Mouse (Mus musculus): ENCODE measurements around the gene Hoxb3. TPM values are rescaled to one million over a fixed set of nuclear protein-coding genes. Genes with fewer than 3 reads are reported as not detected.

The Hoxb3 gene
- total and polyA plus RNA-seq, 2 experiments from 2014 or later: 0.08 to 0.15 TPM

DNA sequence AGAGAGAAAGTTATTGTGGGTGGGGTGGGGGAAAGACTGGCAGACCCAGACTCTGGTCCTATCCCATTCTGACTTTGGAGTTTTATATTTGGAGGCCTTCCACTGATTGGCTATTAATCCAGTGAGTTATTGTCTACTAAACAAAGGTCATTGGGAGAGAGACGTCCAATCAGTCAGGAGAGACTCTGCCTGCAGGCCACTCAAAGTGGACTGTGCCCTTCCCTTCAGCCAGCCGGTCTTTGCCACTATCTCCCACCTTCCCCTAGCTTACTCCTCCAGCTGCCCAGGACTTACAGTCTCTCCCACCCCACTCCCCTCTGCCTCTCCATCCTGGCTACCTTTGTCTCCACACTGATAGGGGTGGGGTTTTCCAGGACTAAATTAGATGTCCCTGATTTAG lies 13.5 kb downstream of the Hoxb3 start:
- Histone ChIP-seq H3K4me2 (ENCODE audit: low read depth, low read length) (no peak overlapping the region), H3K4me3 (ENCODE audit: low read depth, low read length) (no peak overlapping the region), H3K9me3 (replicated peaks; ENCODE audit: control insufficient read depth, low read length) (no peaks in the 10 kb centered on the region), H3K9ac (replicated peaks; ENCODE audit: low read depth, low read length) (no peak overlapping the region), H3K36me3 (replicated peaks; ENCODE audit: control insufficient read depth, insufficient read depth, low read length) (no peaks in the 10 kb centered on the region), H3K27ac (ENCODE audit: low read depth) (no peak overlapping the region), H3K4me1 (ENCODE audit: control insufficient read depth, insufficient read depth) (no peaks in the 10 kb centered on the region), H3K27me3 (ENCODE audit: control insufficient read depth, insufficient read depth, low read length) (peaks cover 96% of the 10 kb centered on the region)
- DNase-seq (ENCODE audit: low spot score): no peak
- TF ChIP-seq EP300 (IDR thresholded peaks at IDR 0.05; ENCODE audit: low read depth): no peak
- WGBS: 20% methylated on average over 2 of the region's 2 CpGs
- ATAC-seq (ENCODE audit: insufficient read depth, low read depth): no peak

DNA sequence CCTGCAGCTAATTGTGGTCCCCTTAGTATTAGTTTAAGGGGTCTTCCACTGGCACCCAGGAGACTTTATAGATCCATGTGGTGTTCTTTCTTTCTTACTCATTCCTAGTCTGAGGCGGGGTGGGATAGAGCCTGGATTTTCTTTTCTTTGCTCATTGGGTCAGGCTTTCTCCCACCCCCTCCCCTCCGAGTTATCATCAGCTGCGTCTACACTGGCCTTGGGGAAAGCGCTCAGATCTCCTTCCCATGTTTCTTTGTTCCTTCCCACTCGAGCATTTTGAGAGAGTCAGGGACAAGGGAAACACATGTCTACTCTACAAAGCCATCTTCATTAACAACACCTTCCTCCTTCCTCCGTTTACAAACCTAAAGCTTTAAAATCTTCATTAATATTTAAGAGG lies 13.9 kb downstream of the Hoxb3 start:
- ATAC-seq (ENCODE audit: insufficient read depth, low read depth) (no peak), DNase-seq (ENCODE audit: low spot score) (no peak)
- Histone ChIP-seq H3K27ac (ENCODE audit: low read depth) (no peak overlapping the region), H3K9me3 (replicated peaks; ENCODE audit: control insufficient read depth, low read length) (no peaks in the 10 kb centered on the region), H3K9ac (replicated peaks; ENCODE audit: low read depth, low read length) (no peak overlapping the region), H3K27me3 (ENCODE audit: control insufficient read depth, insufficient read depth, low read length) (peaks cover 96% of the 10 kb centered on the region), H3K4me2 (ENCODE audit: low read depth, low read length) (no peak overlapping the region), H3K4me3 (ENCODE audit: low read depth, low read length) (no peak overlapping the region), H3K4me1 (ENCODE audit: control insufficient read depth, insufficient read depth) (no peaks in the 10 kb centered on the region), H3K36me3 (replicated peaks; ENCODE audit: control insufficient read depth, insufficient read depth, low read length) (no peaks in the 10 kb centered on the region)
- no peak for TF ChIP-seq CTCF (IDR thresholded peaks at IDR 0.05; ENCODE audit: low read depth)
- no peak for TF ChIP-seq EP300 (IDR thresholded peaks at IDR 0.05; ENCODE audit: low read depth)
- WGBS: 25% methylated on average over 6 of the region's 6 CpGs

DNA sequence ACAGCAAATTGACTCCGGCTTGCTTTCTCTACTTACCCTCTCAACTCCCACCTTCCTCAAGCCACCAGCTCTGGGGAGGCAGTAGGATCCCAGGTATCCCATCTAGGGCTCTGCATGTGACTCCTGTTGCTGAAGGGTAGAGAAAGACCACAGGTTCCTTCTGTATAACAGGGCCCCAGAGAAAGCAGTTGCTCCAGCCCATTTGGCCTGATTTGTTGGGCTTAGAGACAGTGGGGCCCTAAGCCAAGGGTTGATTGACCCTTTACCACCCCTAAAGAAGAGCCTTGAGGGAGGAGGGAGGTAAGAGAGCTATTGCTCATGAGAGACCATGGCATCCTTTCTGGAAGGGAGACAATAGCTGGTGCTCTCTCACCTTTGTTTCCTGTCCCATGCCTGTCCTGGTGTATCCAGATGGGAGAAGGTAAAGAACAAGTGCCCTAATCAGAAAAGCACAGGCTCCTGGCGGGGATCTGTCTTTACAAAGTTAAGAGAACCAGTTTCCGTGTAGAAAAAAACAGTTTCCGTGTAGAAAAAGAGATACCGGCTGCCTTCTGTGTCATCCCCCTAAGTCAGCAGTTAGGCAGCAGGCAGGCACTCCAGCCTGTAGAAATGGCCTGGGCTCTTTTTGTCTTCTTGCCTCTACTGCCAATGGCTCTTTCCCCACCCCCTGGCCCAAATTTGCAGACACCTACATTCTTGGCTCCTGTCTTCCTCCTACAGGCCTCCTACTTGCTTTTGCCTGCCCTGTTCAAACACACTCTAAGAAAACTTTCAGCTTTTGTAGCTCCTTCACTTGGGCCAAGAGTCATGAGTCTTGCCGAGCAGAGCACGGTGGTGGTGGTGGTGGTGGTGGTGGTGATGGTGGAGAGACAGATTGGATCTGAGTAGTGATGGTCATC lies 16.1 kb downstream of the Hoxb3 start:
- no peak for TF ChIP-seq EP300 (IDR thresholded peaks at IDR 0.05; ENCODE audit: low read depth)
- TF ChIP-seq CTCF (IDR thresholded peaks at IDR 0.05; ENCODE audit: low read depth): no peak
- ATAC-seq (ENCODE audit: insufficient read depth, low read depth): no peak
- H3K4me1 ChIP-seq (ENCODE audit: control insufficient read depth, insufficient read depth): no peaks in the 10 kb centered on the region
- H3K9ac ChIP-seq (replicated peaks; ENCODE audit: low read depth, low read length): no peak overlapping the region
- no peaks in the 10 kb centered on the region for H3K36me3 ChIP-seq (replicated peaks; ENCODE audit: control insufficient read depth, insufficient read depth, low read length)
- WGBS: 40% methylated on average over 7 of the region's 7 CpGs
- no peak overlapping the region for H3K4me3 ChIP-seq (ENCODE audit: low read depth, low read length)
- H3K27me3 ChIP-seq (ENCODE audit: control insufficient read depth, insufficient read depth, low read length): peaks cover 96% of the 10 kb centered on the region
- no peaks in the 10 kb centered on the region for H3K9me3 ChIP-seq (replicated peaks; ENCODE audit: control insufficient read depth, low read length)
- no peak overlapping the region for H3K4me2 ChIP-seq (ENCODE audit: low read depth, low read length)
- no peak for DNase-seq (ENCODE audit: low spot score)
- H3K27ac ChIP-seq (ENCODE audit: low read depth): no peak overlapping the region

DNA sequence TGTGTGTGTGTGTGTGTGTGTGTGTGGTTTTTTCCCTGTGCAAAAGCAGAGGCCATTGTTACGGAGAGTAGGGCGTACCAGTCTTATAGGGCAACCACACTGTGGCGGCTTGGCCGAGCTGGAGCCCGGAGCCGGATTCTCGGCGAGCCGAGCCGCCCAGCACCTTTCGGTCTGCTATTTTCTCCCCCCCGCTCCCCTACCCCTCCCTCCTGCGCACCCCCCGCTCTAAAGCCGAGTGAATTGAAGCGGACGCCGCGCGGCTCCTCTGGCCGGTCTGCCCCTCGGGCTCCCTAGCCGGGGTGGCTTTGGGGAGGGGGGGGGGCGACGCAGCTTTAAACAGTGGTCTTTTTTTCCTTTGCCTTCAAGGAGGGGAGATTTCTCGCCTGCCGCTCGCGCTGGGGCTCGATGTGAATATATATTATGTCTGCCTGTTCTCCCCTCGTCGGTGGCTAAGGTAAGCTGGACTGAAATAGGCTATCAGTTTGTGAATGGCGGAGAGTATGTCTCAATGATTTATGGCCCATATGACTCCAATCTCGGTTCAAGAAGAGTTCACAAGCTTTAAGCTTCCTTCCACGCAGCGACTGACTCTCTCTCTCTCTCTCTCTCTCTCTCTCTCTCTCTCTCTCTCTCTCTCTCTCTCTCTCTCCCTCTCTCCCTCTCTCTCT lies 17.7 kb downstream of the Hoxb3 start:
- TF ChIP-seq EP300 (IDR thresholded peaks at IDR 0.05; ENCODE audit: low read depth): no peak
- TF ChIP-seq CTCF (IDR thresholded peaks at IDR 0.05; ENCODE audit: low read depth): no peak
- no peak for DNase-seq (ENCODE audit: low spot score)
- Histone ChIP-seq H3K27ac (ENCODE audit: low read depth) (peak overlapping the region; percentile 20; the same call in 1 of the 2 replicates), H3K4me2 (ENCODE audit: low read depth, low read length) (peak overlapping the region; percentile 55), H3K9me3 (replicated peaks; ENCODE audit: control insufficient read depth, low read length) (no peaks in the 10 kb centered on the region), H3K4me1 (ENCODE audit: control insufficient read depth, insufficient read depth) (no peaks in the 10 kb centered on the region), H3K36me3 (replicated peaks; ENCODE audit: control insufficient read depth, insufficient read depth, low read length) (no peaks in the 10 kb centered on the region), H3K27me3 (ENCODE audit: control insufficient read depth, insufficient read depth, low read length) (peaks cover 96% of the 10 kb centered on the region), H3K9ac (replicated peaks; ENCODE audit: low read depth, low read length) (peak overlapping the region; percentile 40; the same call in 1 of the 2 replicates), H3K4me3 (ENCODE audit: low read depth, low read length) (peak overlapping the region; percentile 45)
- ATAC-seq (ENCODE audit: insufficient read depth, low read depth): 0 out of 2 replicates have a peak, but pooled peaks have one; percentile 8
- WGBS: 3% methylated on average over 35 of the region's 36 CpGs

DNA sequence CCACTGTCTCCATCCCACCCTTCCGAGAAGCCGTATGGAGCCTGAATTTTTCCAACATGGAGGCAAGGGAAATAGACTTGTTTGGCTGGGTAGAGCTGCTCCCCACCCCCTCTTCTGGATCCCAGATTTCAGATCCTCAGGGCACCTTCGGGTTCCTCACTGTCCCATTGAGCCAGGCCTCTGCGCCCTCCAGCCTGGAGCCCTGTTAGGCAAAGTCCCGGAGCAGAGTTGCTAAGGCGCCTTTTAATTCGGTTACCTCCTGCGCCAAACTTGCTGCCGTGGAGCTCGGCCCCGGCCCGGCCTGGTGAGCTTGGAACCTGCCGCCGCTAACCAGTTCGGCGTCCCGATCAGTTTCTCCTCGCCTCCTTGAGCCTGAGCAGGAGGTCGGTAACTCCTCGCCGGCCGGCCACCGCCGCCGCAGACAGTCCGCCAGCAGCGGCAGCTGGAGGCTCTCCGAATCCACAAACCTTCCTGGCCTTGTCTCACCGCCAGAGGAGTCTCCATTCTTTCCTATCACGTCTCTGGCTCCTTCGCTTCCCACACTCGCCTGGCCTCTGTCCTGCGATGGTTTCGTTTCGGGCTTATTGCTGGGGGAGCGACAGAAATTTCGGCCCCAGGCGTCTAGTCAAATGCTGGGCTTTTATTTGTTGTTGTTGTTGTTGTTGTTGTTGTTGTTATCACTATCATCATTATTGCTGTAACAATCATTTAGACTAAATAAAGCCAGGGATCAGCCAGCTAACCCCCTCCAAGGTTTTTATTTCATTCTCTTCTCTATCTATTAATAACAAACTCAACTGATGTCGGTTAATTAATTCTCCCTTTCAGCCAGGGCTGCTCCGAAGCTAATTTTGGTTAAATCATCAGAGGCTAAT lies 18.8 kb downstream of the Hoxb3 start:
- H3K36me3 ChIP-seq (replicated peaks; ENCODE audit: control insufficient read depth, insufficient read depth, low read length): no peaks in the 10 kb centered on the region
- H3K9ac ChIP-seq (replicated peaks; ENCODE audit: low read depth, low read length): no peak overlapping the region; the same call in 1 of the 2 replicates
- 2% methylated on average over 40 of the region's 40 CpGs for WGBS
- H3K9me3 ChIP-seq (replicated peaks; ENCODE audit: control insufficient read depth, low read length): no peaks in the 10 kb centered on the region
- H3K27me3 ChIP-seq (ENCODE audit: control insufficient read depth, insufficient read depth, low read length): peaks cover 96% of the 10 kb centered on the region
- TF ChIP-seq EP300 (IDR thresholded peaks at IDR 0.05; ENCODE audit: low read depth): no peak
- TF ChIP-seq CTCF (IDR thresholded peaks at IDR 0.05; ENCODE audit: low read depth): no peak
- ATAC-seq (ENCODE audit: insufficient read depth, low read depth): no peak
- no peak for DNase-seq (ENCODE audit: low spot score)
- H3K27ac ChIP-seq (ENCODE audit: low read depth): peak overlapping the region; percentile 54
- H3K4me1 ChIP-seq (ENCODE audit: control insufficient read depth, insufficient read depth): no peaks in the 10 kb centered on the region
- peak overlapping the region; percentile 45 for H3K4me3 ChIP-seq (ENCODE audit: low read depth, low read length)
- peak overlapping the region; percentile 55 for H3K4me2 ChIP-seq (ENCODE audit: low read depth, low read length)
